31 mouse cellular contexts compared by ENCODE assay signal in the genomic region with DNA sequence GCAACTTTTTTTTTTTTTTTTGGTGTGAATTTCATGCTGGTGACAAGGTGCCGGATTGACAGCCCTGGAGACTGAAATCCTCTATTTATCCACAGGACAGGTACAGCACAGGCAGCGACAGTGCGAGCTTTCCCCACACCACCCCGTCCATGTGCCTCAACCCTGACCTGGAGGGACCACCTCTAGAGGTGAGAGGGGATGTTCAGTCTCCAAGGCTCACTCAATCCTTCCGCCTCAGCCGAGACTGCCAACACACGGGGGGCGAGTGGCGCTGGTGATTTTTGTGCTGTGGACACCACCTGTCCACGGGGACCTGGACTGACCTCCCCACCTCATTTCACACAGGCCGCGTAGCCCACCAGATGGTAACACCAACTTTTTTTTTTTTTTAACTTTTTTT. TPM values are rescaled to one million over a fixed set of nuclear protein-coding genes. Genes with fewer than 3 reads are reported as not detected.
DNase-seq lines count a peak whose midpoint lies in the region; ATAC-seq and TF ChIP-seq lines count a peak whose summit lies in the region.
"Had no signal": no experiment of that assay in that cellular context is flagged by ENCODE, and none has a peak within 500 bp of the region (broad histone marks: within the 10 kb centered on the region; RNA-seq: fewer than 3 reads in every experiment).

No protein-coding gene starts in this region.

- no peak overlapping the region for H3K4me3 ChIP-seq in kidney, embryonic 14.5 days (ENCODE audit: low read length)
- H3K4me3 ChIP-seq in liver, embryonic 14.5 days (ENCODE audit: insufficient read depth in 1 of 2, low read depth in 2 of 2, low read length in 2 of 2) = no peak overlapping the region
- H3K4me3 ChIP-seq: gastrocnemius, adult 2 months; heart, embryonic 12.5 days; heart, embryonic 15.5 days had no signal

- TF ChIP-seq EP300 in liver, embryonic 14.5 days (IDR thresholded peaks at IDR 0.05; ENCODE audit: low read depth) = no peak

- 0 out of 2 replicates have a peak, but pooled peaks have one; percentile 35 for ATAC-seq in kidney, embryonic 14.5 days (ENCODE audit: low FRiP score, low TSS enrichment)
- 0 out of 2 replicates have a peak, but pooled peaks have one; percentile 23 for ATAC-seq in liver, embryonic 14.5 days (ENCODE audit: insufficient read depth)
- 0 out of 2 replicates have a peak, but pooled peaks have one; percentile 35 for ATAC-seq in erythroblast, adult 5-6 weeks (replicated peaks; ENCODE audit: low FRiP score, poor library complexity, severe bottlenecking)
- ATAC-seq: forebrain, embryonic 14.5 days; forebrain, postnatal 0 days; hindbrain, postnatal 0 days; inflammation-experienced regulatory T-cells, adult 6 months had no signal

- H3K4me2 ChIP-seq in kidney, embryonic 14.5 days (replicated peaks; ENCODE audit: low read depth, low read length) = no peak overlapping the region
- H3K4me2 ChIP-seq in liver, embryonic 14.5 days (ENCODE audit: low read depth) = no peak overlapping the region
- H3K4me2 ChIP-seq: heart, embryonic 12.5 days; heart, embryonic 15.5 days; hindbrain, embryonic 14.5 days had no signal

- peaks cover 95% of the 10 kb centered on the region for H3K36me3 ChIP-seq in kidney, embryonic 14.5 days (ENCODE audit: control insufficient read depth, insufficient read depth, low read length)
- peaks cover 89% of the 10 kb centered on the region for H3K36me3 ChIP-seq in liver, embryonic 14.5 days (replicated peaks; ENCODE audit: control insufficient read depth, insufficient read depth, low read depth)

- H3K9me3 ChIP-seq in kidney, embryonic 14.5 days (ENCODE audit: control insufficient read depth, low read length) = no peaks in the 10 kb centered on the region
- H3K9me3 ChIP-seq in liver, embryonic 14.5 days (ENCODE audit: control insufficient read depth, low read length) = no peaks in the 10 kb centered on the region
- H3K9me3 ChIP-seq: heart, embryonic 12.5 days; heart, embryonic 15.5 days had no signal

- no peak for DNase-seq in kidney, postnatal 14 days
- no peak for DNase-seq in liver, embryonic 14.5 days (ENCODE audit: low read depth in 3 of 3, low spot score in 3 of 3)
- DNase-seq in liver = no peak
- no peak for DNase-seq in lung, postnatal 14 days
- DNase-seq: adrenal gland, adult 2 months; adrenal gland, postnatal 14 days; B cell, adult 2 months; cerebellum, adult 11-12 months; cerebellum, adult 8-10 months; cerebellum, postnatal 10 days; cerebellum, postnatal 36 days; forebrain, postnatal 0 days; gastrocnemius, adult 2 months; gastrocnemius, postnatal 14 days; heart, adult 18-20 months; heart, postnatal 10 days; heart, postnatal 4 days had no signal

- H3K4me1 ChIP-seq in kidney, embryonic 14.5 days (ENCODE audit: control insufficient read depth, insufficient read depth, low read length) = no peaks in the 10 kb centered on the region
- no peaks in the 10 kb centered on the region for H3K4me1 ChIP-seq in liver, embryonic 14.5 days (replicated peaks; ENCODE audit: control insufficient read depth in 2 of 2, insufficient read depth in 2 of 2, low read length in 1 of 2)

- no peak overlapping the region for H3K9ac ChIP-seq in kidney, embryonic 14.5 days (ENCODE audit: low read depth, low read length)
- no peak overlapping the region for H3K9ac ChIP-seq in liver, embryonic 14.5 days (replicated peaks)
- H3K9ac ChIP-seq: forebrain, postnatal 0 days; heart, embryonic 12.5 days; heart, embryonic 15.5 days; hindbrain, embryonic 14.5 days had no signal

- no peaks in the 10 kb centered on the region for H3K27me3 ChIP-seq in kidney, embryonic 14.5 days (ENCODE audit: control insufficient read depth, insufficient read depth, low read length)
- H3K27me3 ChIP-seq in liver, embryonic 14.5 days (ENCODE audit: control insufficient read depth, insufficient read depth, low read length) = no peaks in the 10 kb centered on the region
- H3K27me3 ChIP-seq: CH12.LX; heart, embryonic 12.5 days; heart, embryonic 15.5 days had no signal

- WGBS in kidney, embryonic 14.5 days = 91% methylated on average over 12 of the region's 12 CpGs
- 91% methylated on average over 12 of the region's 12 CpGs for WGBS in liver, embryonic 14.5 days (ENCODE audit: insufficient replicate concordance)

- TF ChIP-seq CTCF in liver, embryonic 14.5 days (IDR thresholded peaks at IDR 0.05; ENCODE audit: low read depth) = no peak

- H3K27ac ChIP-seq in kidney, embryonic 14.5 days (ENCODE audit: low read depth, low read length) = no peak overlapping the region
- no peak overlapping the region for H3K27ac ChIP-seq in liver, embryonic 14.5 days
- H3K27ac ChIP-seq: gastrocnemius, adult 2 months; heart, embryonic 15.5 days; hindbrain, embryonic 14.5 days; hindbrain, postnatal 0 days had no signal

RNA-seq across cellular contexts. Expression of gene Pcbp2, which starts 15.5 kb away (rescaled TPM):
- 305 and 373 TPM in 2 replicates for polyA plus RNA-seq in kidney, embryonic 14.5 days (2014; fragmentation: Nextera tagmentation; extraction: Ambion mirVana)
- 185 and 221 TPM in 2 replicates for polyA plus RNA-seq in liver, embryonic 14.5 days (2012; rRNA removed)
- 93.3 and 103 TPM in 2 replicates for polyA plus RNA-seq in liver, embryonic 14.5 days (2014; fragmentation: Nextera tagmentation; extraction: Ambion mirVana)
- total RNA-seq in erythroblast, adult 5-6 weeks (2015; ENCODE audit: low replicate concordance) = 252 and 321 TPM in 2 replicates
- 85.4 and 91.0 TPM in 2 replicates for total RNA-seq in erythroblast, adult 5-6 weeks (2017; ENCODE audit: low replicate concordance)

RNA-seq across cellular contexts. Expression of gene Gm10337, which starts 17.7 kb away (rescaled TPM):
- polyA plus RNA-seq in kidney, embryonic 14.5 days (2014; fragmentation: Nextera tagmentation; extraction: Ambion mirVana) = not detected in 2 replicates
- not detected in 2 replicates for polyA plus RNA-seq in liver, embryonic 14.5 days (2012; rRNA removed)
- polyA plus RNA-seq in liver, embryonic 14.5 days (2014; fragmentation: Nextera tagmentation; extraction: Ambion mirVana) = not detected in 2 replicates
- not detected in 2 replicates for total RNA-seq in erythroblast, adult 5-6 weeks (2015; ENCODE audit: low replicate concordance)
- not detected in 2 replicates for total RNA-seq in erythroblast, adult 5-6 weeks (2017; ENCODE audit: low replicate concordance)
- total RNA-seq: adrenal gland, adult 2 months; adrenal gland, postnatal 14 days; CH12.LX; forebrain, postnatal 0 days; gastrocnemius, adult 2 months; gastrocnemius, postnatal 14 days; heart, adult 18-20 months; hindbrain, postnatal 0 days; MEL had no signal
- polyA plus RNA-seq: adrenal gland, adult 2 months; cortical plate, adult 2 months; embryonic facial prominence, embryonic 11.5 days; forebrain, embryonic 11.5 days; forebrain, embryonic 14.5 days; frontal cortex, adult 2 months; heart, embryonic 12.5 days; inflammation-experienced regulatory T-cells, adult 6 months had no signal

RNA-seq across cellular contexts. Expression of gene Prr13, which starts 27.0 kb away (rescaled TPM):
- polyA plus RNA-seq in kidney, embryonic 14.5 days (2014; fragmentation: Nextera tagmentation; extraction: Ambion mirVana) = 87.7 and 92.6 TPM in 2 replicates
- 69.0 and 84.6 TPM in 2 replicates for polyA plus RNA-seq in liver, embryonic 14.5 days (2012; rRNA removed)
- 111 and 117 TPM in 2 replicates for polyA plus RNA-seq in liver, embryonic 14.5 days (2014; fragmentation: Nextera tagmentation; extraction: Ambion mirVana)
- total RNA-seq in erythroblast, adult 5-6 weeks (2015; ENCODE audit: low replicate concordance) = 70.9 and 84.4 TPM in 2 replicates
- total RNA-seq in erythroblast, adult 5-6 weeks (2017; ENCODE audit: low replicate concordance) = 37.6 and 64.5 TPM in 2 replicates

RNA-seq across cellular contexts. Expression of gene Map3k12, which starts 31.0 kb away (rescaled TPM):
- 12.2 and 14.8 TPM in 2 replicates for polyA plus RNA-seq in kidney, embryonic 14.5 days (2014; fragmentation: Nextera tagmentation; extraction: Ambion mirVana)
- polyA plus RNA-seq in liver, embryonic 14.5 days (2012; rRNA removed) = 0.77 and 1.3 TPM in 2 replicates
- polyA plus RNA-seq in liver, embryonic 14.5 days (2014; fragmentation: Nextera tagmentation; extraction: Ambion mirVana) = 0.78 and 1.1 TPM in 2 replicates
- not detected in 2 replicates for total RNA-seq in erythroblast, adult 5-6 weeks (2015; ENCODE audit: low replicate concordance)
- 0.34 and 1.1 TPM in 2 replicates for total RNA-seq in erythroblast, adult 5-6 weeks (2017; ENCODE audit: low replicate concordance)

RNA-seq across cellular contexts. Expression of gene Tarbp2, which starts 32.1 kb away (rescaled TPM):
- 80.4 and 89.1 TPM in 2 replicates for polyA plus RNA-seq in kidney, embryonic 14.5 days (2014; fragmentation: Nextera tagmentation; extraction: Ambion mirVana)
- polyA plus RNA-seq in liver, embryonic 14.5 days (2012; rRNA removed) = 39.6 and 40.9 TPM in 2 replicates
- 31.5 and 40.2 TPM in 2 replicates for polyA plus RNA-seq in liver, embryonic 14.5 days (2014; fragmentation: Nextera tagmentation; extraction: Ambion mirVana)
- 3.5 and 7.3 TPM in 2 replicates for total RNA-seq in erythroblast, adult 5-6 weeks (2015; ENCODE audit: low replicate concordance)
- total RNA-seq in erythroblast, adult 5-6 weeks (2017; ENCODE audit: low replicate concordance) = 9.6 and 13.5 TPM in 2 replicates
